Mouse (Mus musculus): ENCODE results near the gene Zcchc3. TPM values are rescaled to one million over a fixed set of nuclear protein-coding genes. Genes with fewer than 3 reads are reported as not detected.
A peak's percentile ranks its signal among the peaks of the same experiment; 100 is the strongest.

Zcchc3 gene
- 2.6 TPM for polyA plus RNA-seq (2021)

DNA sequence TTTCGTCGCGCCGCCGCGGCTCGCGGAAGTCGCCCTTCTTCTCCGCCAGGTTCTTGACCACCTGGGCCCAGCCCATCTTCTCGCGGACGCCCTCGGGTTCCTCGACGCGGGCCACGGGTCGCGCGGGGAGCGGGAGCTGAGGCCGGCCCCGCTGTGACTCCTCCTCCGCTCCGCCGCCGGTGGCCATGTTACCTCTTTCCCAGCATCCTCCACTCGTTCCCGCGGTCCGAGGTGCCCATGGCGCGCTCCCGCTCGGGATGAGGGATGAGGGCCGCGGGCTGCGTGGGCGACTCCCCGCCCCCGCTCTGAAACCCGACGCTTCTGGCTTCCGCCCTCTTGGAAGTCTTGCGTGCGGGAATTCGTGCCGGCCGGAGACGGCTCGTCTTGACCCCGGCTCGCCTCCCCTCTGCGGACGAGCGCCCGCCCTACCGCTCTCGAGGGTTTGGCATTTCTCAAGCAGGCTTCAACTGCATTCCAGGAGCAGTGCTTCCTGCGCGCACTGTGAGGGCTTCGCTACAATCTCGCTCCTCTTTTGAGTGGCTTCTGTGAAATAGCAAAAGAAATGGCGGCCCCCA lies at the start of gene Zcchc3:
Gene Zcchc3 (minus strand): TSS at position 437 of the 575 bp plus-strand sequence.
- in situ Hi-C loops (cut with MboI; ENCODE audit: low pct_unique_long_range_greater_than_20kb): no loop called here
- TF ChIP-seq CTCF (IDR thresholded peaks at IDR 0.05): no peak
- no peaks in the 10 kb centered on the region for H3K27me3 ChIP-seq
- ChIA-PET POLR2A (no interaction called here), CTCF (interaction anchor here (1.0 kb wide), 1 partner anchor 23 kb away, joined by 4 read pairs; no protein-coding TSS in a partner anchor)
- DNase-seq (ENCODE audit: low read depth, low spot score) (no peak), ATAC-seq (peak; percentile 71)

DNA sequence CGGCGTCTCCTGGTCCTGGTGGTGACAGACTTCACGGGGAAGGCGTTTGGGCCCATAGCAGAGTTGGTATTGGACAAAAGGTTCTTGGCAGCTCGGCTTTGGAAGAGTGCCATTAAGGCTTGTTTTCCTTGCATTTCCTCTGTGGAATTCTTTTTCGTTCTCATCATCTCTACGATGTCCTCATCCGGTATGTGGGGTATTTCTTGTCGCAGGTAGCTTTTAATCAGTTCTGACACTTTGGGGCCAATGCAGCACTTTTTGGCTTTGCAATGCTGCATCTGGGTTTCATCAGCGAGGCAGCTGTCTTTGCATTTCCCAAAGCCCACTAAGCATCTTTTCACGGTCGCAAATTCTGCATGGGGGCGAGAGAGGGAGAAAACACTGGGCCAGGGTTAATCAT lies 44.4 kb upstream of the Zcchc3 start:
- in situ Hi-C loops (cut with MboI; ENCODE audit: low pct_unique_long_range_greater_than_20kb): no loop called here
- POLR2A ChIA-PET: no interaction called here
- ATAC-seq (no peak), DNase-seq (ENCODE audit: low read depth, low spot score) (peak; percentile 10)
- CTCF ChIA-PET: no interaction called here
- H3K27me3 ChIP-seq: no peaks in the 10 kb centered on the region
- TF ChIP-seq CTCF (IDR thresholded peaks at IDR 0.05): no peak

GRCm38 (mm10) chr2:152452101-152452781 lies 37.4 kb upstream of the Zcchc3 start:
- H3K27me3 ChIP-seq: no peaks in the 10 kb centered on the region
- ChIA-PET POLR2A (interaction anchor here (0.6 kb wide), 1 partner anchor 43 kb away, joined by 4 read pairs; no protein-coding TSS in a partner anchor), CTCF (interaction anchor here (0.9 to 1.1 kb wide), 2 partner anchors 16 to 92 kb away, joined by 3 read pairs; no protein-coding TSS in a partner anchor)
- ATAC-seq (no peak), DNase-seq (ENCODE audit: low read depth, low spot score) (no peak)
- no peak for TF ChIP-seq CTCF (IDR thresholded peaks at IDR 0.05)
- in situ Hi-C loops (cut with MboI; ENCODE audit: low pct_unique_long_range_greater_than_20kb): no loop called here

DNA sequence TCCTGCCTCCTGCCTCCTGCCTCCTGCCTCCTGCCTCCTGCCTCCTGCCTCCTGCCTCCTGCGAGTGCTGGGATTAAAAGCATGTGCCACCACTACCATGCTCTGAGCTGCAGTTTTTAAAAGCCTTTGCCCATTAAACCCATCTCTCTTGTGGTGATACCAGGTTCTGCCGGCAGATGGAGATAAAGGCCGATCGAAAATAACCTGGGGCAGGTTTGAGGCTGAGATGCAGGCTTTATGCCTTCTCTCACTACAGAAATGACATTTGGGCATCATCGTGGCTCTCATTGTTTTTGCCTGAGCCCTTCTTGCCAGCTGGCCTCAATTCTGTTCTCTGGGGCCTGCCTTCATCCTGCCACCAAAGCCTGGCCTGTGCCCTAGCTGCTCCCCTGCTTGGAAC lies 35.4 kb upstream of the Zcchc3 start:
- CTCF ChIA-PET: interaction anchor here (1.1 to 3.5 kb wide), 2 partner anchors 91 to 94 kb away, joined by 3 to 15 read pairs; no protein-coding TSS in a partner anchor
- POLR2A ChIA-PET: no interaction called here
- DNase-seq (ENCODE audit: low read depth, low spot score) (no peak), ATAC-seq (no peak)
- TF ChIP-seq CTCF (IDR thresholded peaks at IDR 0.05): peak; percentile 69
- in situ Hi-C loops (cut with MboI; ENCODE audit: low pct_unique_long_range_greater_than_20kb): no loop called here
- H3K27me3 ChIP-seq: no peaks in the 10 kb centered on the region

DNA sequence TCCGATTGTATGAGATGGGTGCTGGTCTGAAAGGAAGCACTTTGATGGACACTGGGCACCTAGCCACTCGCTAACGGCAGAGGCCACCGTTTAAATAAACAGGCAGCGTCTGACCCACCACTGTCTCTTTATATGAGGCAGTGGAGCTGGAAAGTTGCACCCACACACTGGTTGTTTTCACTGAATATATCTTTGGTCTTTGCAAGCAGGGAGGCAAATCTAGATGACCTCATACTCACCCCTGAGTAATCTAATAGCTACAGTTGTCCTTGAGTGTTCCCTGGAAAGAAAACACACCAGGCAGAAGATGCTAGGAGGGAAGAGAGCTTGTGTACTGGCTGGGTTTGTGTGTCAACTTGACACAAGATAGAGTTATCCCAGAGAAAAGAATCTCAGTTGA lies 32.6 kb upstream of the Zcchc3 start:
- ATAC-seq: no peak
- CTCF ChIA-PET: interaction anchor here (0.6 to 3.5 kb wide), 4 partner anchors 10 to 168 kb away, joined by 3 to 15 read pairs (median 4); no protein-coding TSS in a partner anchor
- POLR2A ChIA-PET: interaction anchor here (0.7 kb wide), 1 partner anchor 99 kb away, joined by 3 read pairs; no protein-coding TSS in a partner anchor
- no peak for TF ChIP-seq CTCF (IDR thresholded peaks at IDR 0.05)
- no peaks in the 10 kb centered on the region for H3K27me3 ChIP-seq
- no peak for DNase-seq (ENCODE audit: low read depth, low spot score)
- in situ Hi-C loops (cut with MboI; ENCODE audit: low pct_unique_long_range_greater_than_20kb): no loop called here

DNA sequence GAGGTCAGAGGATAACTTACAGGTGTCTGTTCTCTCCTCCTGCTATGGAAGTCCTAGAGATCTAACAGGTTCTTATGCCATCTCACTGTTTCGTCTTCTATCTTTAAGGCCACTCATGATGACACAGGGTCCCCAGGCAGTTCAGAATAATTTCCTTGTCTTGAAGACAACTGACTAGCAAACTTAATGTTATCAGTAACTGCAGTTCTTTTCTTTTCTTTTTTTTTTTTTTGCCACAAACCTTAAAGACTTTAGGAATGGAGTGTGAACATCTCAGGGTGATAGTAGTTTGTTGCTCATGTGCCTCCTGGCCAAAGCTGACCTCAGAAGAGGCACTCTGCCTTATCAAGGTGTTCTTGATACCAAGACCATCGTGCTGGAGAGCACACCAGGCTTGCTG lies 31.8 kb upstream of the Zcchc3 start:
- in situ Hi-C loops (cut with MboI; ENCODE audit: low pct_unique_long_range_greater_than_20kb): no loop called here
- H3K27me3 ChIP-seq: no peaks in the 10 kb centered on the region
- POLR2A ChIA-PET: no interaction called here
- ATAC-seq (no peak), DNase-seq (ENCODE audit: low read depth, low spot score) (no peak)
- TF ChIP-seq CTCF (IDR thresholded peaks at IDR 0.05): no peak
- CTCF ChIA-PET: interaction anchor here (0.8 kb wide), 1 partner anchor 98 kb away, joined by 3 read pairs; no protein-coding TSS in a partner anchor

DNA sequence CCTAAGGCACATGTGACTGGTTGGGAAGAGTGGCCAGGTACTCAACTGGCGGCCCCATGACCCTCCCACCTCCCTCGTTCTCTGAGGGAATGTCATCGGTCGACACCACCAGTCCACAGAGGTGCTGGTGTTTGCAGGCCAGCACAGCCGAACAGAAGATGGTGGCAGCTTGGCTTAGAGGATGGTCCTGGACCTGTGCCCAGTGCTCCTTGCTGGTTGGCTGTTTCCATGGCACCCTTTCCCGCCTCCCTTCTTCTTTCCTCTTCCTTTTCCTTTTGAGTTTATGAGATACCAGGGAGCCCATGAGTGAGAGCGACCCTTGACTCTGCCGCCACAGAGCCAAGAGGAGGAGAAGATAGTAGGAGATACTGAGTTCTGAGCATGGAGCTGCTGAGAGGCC lies 28.5 kb upstream of the Zcchc3 start:
- no peaks in the 10 kb centered on the region for H3K27me3 ChIP-seq
- ATAC-seq (no peak), DNase-seq (ENCODE audit: low read depth, low spot score) (no peak)
- no peak for TF ChIP-seq CTCF (IDR thresholded peaks at IDR 0.05)
- CTCF ChIA-PET: interaction anchor here (1.3 to 1.8 kb wide), 3 partner anchors 50 to 111 kb away, joined by 3 to 8 read pairs (median 6); no protein-coding TSS in a partner anchor
- in situ Hi-C loops (cut with MboI; ENCODE audit: low pct_unique_long_range_greater_than_20kb): loop anchor here (5.0 kb wide), 1 partner anchor 51 kb away; no protein-coding TSS in a partner anchor
- POLR2A ChIA-PET: interaction anchor here (1.3 kb wide), 1 partner anchor 107 kb away, joined by 3 read pairs; no protein-coding TSS in a partner anchor

- no peak for DNase-seq (ENCODE audit: low read depth, low spot score)
- POLR2A ChIA-PET: interaction anchor here (1.3 kb wide), 1 partner anchor 108 kb away, joined by 3 read pairs; no protein-coding TSS in a partner anchor
- H3K27me3 ChIP-seq: no peaks in the 10 kb centered on the region
- in situ Hi-C loops (cut with MboI; ENCODE audit: low pct_unique_long_range_greater_than_20kb): loop anchor here (5.0 kb wide), 1 partner anchor 50 kb away; no protein-coding TSS in a partner anchor
- CTCF ChIA-PET: interaction anchor here (1.3 to 1.8 kb wide), 2 partner anchors 49 to 102 kb away, joined by 3 to 8 read pairs; no protein-coding TSS in a partner anchor
- TF ChIP-seq CTCF (IDR thresholded peaks at IDR 0.05): no peak
- ATAC-seq: peak; percentile 55
These were observed 27.5 kb upstream of the Zcchc3 start for GRCm38 (mm10) chr2:152442322-152442721.

DNA sequence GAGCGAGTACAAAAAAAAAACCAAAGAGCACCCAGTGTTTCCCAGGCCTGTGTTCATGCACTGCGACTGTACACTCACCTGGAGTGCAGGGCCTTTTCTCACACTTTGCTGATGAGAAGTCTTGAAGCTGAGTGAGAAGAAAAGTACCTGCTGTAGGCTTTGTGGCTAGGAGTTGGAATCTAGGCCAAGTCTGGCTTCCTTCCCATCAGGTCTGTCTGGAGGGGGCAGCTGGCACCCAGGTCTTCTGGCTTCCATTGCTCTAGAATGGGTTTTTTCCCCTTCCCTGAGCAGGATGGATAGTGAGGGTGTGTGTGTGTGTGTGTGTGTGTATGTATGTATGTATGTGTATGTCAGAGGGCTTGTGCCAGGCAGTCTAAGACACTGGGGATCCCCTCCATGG lies 25.0 kb upstream of the Zcchc3 start:
- DNase-seq (ENCODE audit: low read depth, low spot score) (no peak), ATAC-seq (no peak)
- H3K27me3 ChIP-seq: no peaks in the 10 kb centered on the region
- CTCF ChIA-PET: interaction anchor here (1.0 kb wide), 1 partner anchor 47 kb away, joined by 3 read pairs; no protein-coding TSS in a partner anchor
- POLR2A ChIA-PET: interaction anchor here (0.6 kb wide), 1 partner anchor 26 kb away, joined by 3 read pairs; no protein-coding TSS in a partner anchor
- no peak for TF ChIP-seq CTCF (IDR thresholded peaks at IDR 0.05)
- in situ Hi-C loops (cut with MboI; ENCODE audit: low pct_unique_long_range_greater_than_20kb): loop anchor here (5.0 kb wide), 1 partner anchor 48 kb away; no protein-coding TSS in a partner anchor

DNA sequence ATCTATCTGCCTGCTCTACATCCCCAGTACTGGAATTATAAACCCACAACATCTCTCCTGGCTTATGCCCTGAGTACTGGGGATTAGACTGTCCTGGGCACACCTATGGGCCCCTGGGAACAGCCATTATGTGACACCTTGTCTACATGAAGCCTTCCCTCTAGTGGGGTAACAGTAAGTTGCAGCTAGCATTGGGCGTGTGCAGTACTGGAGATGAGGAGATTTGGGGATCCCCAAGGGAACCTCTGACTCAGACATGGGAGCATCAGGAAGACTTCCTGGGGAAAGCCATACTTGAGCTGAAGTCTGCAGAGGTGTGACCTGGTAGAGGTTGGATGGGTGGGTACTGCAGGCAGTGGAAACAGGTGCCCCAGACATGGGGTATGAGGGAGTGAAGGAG lies 24.1 kb upstream of the Zcchc3 start:
- no peak for ATAC-seq
- no peaks in the 10 kb centered on the region for H3K27me3 ChIP-seq
- POLR2A ChIA-PET: interaction anchor here (0.6 kb wide), 1 partner anchor 25 kb away, joined by 3 read pairs; no protein-coding TSS in a partner anchor
- TF ChIP-seq CTCF (IDR thresholded peaks at IDR 0.05): no peak
- CTCF ChIA-PET: interaction anchor here (1.0 to 3.2 kb wide), 4 partner anchors 14 to 71 kb away, joined by 3 to 14 read pairs (median 4); no protein-coding TSS in a partner anchor
- in situ Hi-C loops (cut with MboI; ENCODE audit: low pct_unique_long_range_greater_than_20kb): no loop called here
- DNase-seq (ENCODE audit: low read depth, low spot score): no peak
